Mouse (Mus musculus): ENCODE measurements around the gene Ttbk1. TPM values are rescaled to one million over a fixed set of nuclear protein-coding genes. Genes with fewer than 3 reads are reported as not detected.
"Not testable (repeated sequence)": the region's sequence is repeated elsewhere in the genome, so short reads cannot be mapped to it uniquely, and the experiment has no call there.

The Ttbk1 gene
- polyA plus RNA-seq, 1 experiment from 2014 or later = 0.04 TPM

DNA sequence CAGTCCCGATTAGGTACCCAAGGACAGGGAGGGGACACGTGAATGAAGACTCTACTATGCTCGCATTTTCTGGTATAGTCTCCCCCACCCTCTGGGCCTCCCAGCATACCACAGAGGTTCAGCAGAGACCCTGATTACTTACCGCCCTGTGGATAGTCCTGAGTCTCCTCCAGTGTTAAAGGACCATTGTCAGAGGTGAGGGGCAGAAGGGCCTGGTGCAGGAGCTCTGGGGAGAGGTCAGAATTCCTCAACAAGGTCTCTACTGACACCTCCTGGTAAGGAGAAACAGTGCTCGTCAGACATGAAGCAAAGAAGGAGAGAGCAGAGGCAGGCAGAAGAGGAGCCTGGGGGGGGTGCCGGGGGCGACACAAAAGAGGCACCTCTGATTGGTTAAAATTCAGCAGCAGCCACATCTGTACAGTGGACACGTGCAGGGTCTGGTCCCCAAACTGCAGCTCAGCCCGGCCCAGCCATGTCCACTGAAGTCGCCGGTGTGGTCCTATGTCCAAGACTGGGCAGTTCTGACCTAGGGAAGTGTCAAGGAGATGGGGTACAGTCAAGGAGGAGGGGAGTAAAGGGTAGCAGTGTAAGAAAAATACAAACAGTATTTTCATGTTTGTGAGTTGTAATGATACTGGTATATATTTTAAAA is 23.7 kb upstream of the Ttbk1 start:
- Histone ChIP-seq H3K4me1 (ENCODE audit: control insufficient read depth, insufficient read depth, low read length) (no peaks in the 10 kb centered on the region), H3K4me2 (replicated peaks; ENCODE audit: low read depth, low read length) (no peak overlapping the region), H3K9ac (ENCODE audit: low read depth, low read length) (no peak overlapping the region), H3K27me3 (ENCODE audit: control insufficient read depth, insufficient read depth, low read length) (no peaks in the 10 kb centered on the region), H3K27ac (ENCODE audit: low read depth, low read length) (no peak overlapping the region), H3K36me3 (ENCODE audit: control insufficient read depth, insufficient read depth, low read length) (no peaks in the 10 kb centered on the region), H3K9me3 (ENCODE audit: control insufficient read depth, low read length) (no peaks in the 10 kb centered on the region), H3K4me3 (ENCODE audit: low read length) (no peak overlapping the region)
- WGBS = 56% methylated on average over 11 of the region's 11 CpGs
- no peak for ATAC-seq (ENCODE audit: low FRiP score, low TSS enrichment)

DNA sequence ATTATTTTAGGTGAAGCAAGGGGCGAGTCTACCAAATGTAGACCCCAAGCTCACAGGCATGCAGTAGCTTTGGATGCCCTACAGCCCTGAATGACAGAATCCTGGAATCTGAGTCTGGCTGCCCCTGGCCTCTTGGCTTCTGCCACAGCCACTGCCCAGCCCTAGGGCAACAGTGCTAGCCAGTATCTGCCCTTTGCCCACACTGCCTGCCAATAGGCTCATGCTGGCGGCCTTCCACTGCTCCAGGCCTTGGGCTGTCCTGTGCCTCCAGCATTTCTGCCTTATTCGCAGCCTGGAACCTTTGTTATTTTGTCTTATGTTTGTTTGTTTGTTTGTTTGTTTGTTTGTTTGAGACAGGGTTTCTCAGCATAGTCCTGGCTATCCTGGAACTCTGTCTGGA is 18.1 kb upstream of the Ttbk1 start:
- Histone ChIP-seq H3K27me3 (ENCODE audit: control insufficient read depth, insufficient read depth, low read length) (no peaks in the 10 kb centered on the region), H3K9ac (ENCODE audit: low read depth, low read length) (no peak overlapping the region), H3K36me3 (ENCODE audit: control insufficient read depth, insufficient read depth, low read length) (peaks cover 8% of the 10 kb centered on the region; the same call in 1 of the 2 replicates), H3K27ac (ENCODE audit: low read depth, low read length) (no peak overlapping the region), H3K4me1 (ENCODE audit: control insufficient read depth, insufficient read depth, low read length) (0 out of 2 replicates have a peak, but pooled peaks cover 7% of the 10 kb centered on the region), H3K4me2 (replicated peaks; ENCODE audit: low read depth, low read length) (no peak overlapping the region), H3K4me3 (ENCODE audit: low read length) (no peak overlapping the region), H3K9me3 (ENCODE audit: control insufficient read depth, low read length) (no peaks in the 10 kb centered on the region)
- ATAC-seq (ENCODE audit: low FRiP score, low TSS enrichment) = no peak
- 88% methylated on average over 3 of the region's 3 CpGs for WGBS

DNA sequence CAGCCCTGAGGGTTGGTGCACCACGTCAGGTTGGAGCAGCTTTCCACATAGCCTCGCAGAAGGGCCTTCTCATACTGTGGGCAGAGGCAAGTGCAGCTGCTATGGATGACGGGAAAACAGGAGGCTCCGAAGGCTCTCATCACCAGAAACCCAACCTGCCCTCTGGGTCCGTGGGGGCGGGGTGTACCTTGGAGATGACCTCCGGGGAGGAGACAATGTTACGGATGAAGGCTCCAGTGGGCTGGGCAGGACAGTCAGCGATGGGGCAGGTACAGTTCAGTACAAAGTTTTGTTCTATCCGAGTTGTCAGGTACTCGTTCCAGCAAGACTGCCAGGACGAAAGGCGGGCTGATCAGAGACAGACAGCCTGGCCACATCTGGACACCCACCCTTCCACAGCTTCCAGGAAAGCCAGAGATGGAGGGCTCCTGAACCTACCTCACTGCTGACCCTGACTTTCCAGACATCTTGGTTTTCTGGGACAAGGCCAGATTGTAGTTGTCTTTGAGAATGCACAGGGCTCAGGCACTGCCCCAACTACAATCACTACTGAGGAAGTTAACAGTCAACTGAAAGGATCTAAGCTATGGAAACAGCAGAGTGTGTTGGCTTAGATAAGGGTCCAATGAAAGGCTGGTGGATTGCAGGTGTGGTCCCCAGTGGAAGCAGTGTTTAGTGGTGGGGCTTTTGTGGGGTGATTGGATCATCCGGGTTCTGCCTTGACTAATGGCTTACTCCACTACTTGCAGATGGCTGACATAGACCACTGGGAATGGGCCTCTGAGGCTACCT is 16.6 kb upstream of the Ttbk1 start:
- Histone ChIP-seq H3K9me3 (ENCODE audit: control insufficient read depth, low read length) (no peaks in the 10 kb centered on the region), H3K9ac (ENCODE audit: low read depth, low read length) (no peak overlapping the region), H3K4me1 (ENCODE audit: control insufficient read depth, insufficient read depth, low read length) (0 out of 2 replicates have a peak, but pooled peaks cover 7% of the 10 kb centered on the region), H3K27ac (ENCODE audit: low read depth, low read length) (no peak overlapping the region), H3K4me3 (ENCODE audit: low read length) (no peak overlapping the region), H3K27me3 (ENCODE audit: control insufficient read depth, insufficient read depth, low read length) (no peaks in the 10 kb centered on the region), H3K36me3 (ENCODE audit: control insufficient read depth, insufficient read depth, low read length) (peaks cover 12% of the 10 kb centered on the region; the same call in 1 of the 2 replicates), H3K4me2 (replicated peaks; ENCODE audit: low read depth, low read length) (no peak overlapping the region)
- ATAC-seq (ENCODE audit: low FRiP score, low TSS enrichment) = peak; percentile 40; the same call in 1 of the 2 replicates
- 47% methylated on average over 14 of the region's 14 CpGs for WGBS

DNA sequence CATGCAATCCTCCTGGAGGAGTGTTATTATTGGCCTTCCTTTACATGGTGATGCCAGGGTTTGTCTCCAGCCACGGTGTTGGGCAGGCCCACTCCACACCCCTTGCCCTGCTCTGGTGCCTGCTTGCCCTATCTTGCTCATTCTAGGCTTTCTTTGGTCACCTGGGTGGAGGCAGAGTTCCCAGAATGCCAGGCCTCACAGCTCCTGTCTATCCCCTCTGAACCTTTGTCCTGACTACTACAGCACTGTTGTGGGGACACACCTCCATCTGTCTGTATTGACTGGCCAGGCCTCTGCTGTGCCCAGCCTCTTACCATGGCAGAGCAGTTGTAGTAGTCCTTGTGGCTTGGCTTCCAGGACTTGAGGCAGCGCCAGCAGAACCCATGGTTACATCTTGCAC is 15.3 kb upstream of the Ttbk1 start:
- H3K9ac ChIP-seq (ENCODE audit: low read depth, low read length) = no peak overlapping the region
- no peak for ATAC-seq (ENCODE audit: low FRiP score, low TSS enrichment)
- no peak overlapping the region for H3K4me2 ChIP-seq (replicated peaks; ENCODE audit: low read depth, low read length)
- WGBS = 81% methylated on average over 2 of the region's 2 CpGs
- 0 out of 2 replicates have a peak, but pooled peaks cover 7% of the 10 kb centered on the region for H3K4me1 ChIP-seq (ENCODE audit: control insufficient read depth, insufficient read depth, low read length)
- no peak overlapping the region for H3K27ac ChIP-seq (ENCODE audit: low read depth, low read length)
- H3K36me3 ChIP-seq (ENCODE audit: control insufficient read depth, insufficient read depth, low read length) = peaks cover 12% of the 10 kb centered on the region; the same call in 1 of the 2 replicates
- H3K27me3 ChIP-seq (ENCODE audit: control insufficient read depth, insufficient read depth, low read length) = no peaks in the 10 kb centered on the region
- H3K9me3 ChIP-seq (ENCODE audit: control insufficient read depth, low read length) = no peaks in the 10 kb centered on the region
- no peak overlapping the region for H3K4me3 ChIP-seq (ENCODE audit: low read length)

DNA sequence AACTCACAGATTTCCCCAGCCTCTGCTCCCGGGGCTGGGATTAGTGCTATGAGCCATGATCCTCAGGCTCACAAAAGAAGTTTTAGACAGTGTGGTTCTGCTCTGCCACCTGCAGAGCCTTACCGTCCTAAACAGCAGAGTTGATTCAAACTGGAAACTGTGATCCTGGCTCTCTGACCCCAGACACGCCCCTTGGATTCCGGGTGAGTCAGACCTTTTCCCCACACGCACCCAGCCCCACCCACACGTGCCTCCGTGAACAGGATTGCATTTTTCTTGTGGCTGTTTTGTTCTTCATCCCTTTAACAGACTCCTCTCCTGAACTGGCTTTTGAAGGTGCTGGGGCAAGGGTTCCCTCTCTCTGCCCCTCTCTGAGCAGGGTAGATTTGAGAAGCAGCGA is 10.5 kb upstream of the Ttbk1 start:
- WGBS = 71% methylated on average over 8 of the region's 8 CpGs
- ATAC-seq (ENCODE audit: low FRiP score, low TSS enrichment) = no peak
- no peak overlapping the region for H3K27ac ChIP-seq (ENCODE audit: low read depth, low read length)

DNA sequence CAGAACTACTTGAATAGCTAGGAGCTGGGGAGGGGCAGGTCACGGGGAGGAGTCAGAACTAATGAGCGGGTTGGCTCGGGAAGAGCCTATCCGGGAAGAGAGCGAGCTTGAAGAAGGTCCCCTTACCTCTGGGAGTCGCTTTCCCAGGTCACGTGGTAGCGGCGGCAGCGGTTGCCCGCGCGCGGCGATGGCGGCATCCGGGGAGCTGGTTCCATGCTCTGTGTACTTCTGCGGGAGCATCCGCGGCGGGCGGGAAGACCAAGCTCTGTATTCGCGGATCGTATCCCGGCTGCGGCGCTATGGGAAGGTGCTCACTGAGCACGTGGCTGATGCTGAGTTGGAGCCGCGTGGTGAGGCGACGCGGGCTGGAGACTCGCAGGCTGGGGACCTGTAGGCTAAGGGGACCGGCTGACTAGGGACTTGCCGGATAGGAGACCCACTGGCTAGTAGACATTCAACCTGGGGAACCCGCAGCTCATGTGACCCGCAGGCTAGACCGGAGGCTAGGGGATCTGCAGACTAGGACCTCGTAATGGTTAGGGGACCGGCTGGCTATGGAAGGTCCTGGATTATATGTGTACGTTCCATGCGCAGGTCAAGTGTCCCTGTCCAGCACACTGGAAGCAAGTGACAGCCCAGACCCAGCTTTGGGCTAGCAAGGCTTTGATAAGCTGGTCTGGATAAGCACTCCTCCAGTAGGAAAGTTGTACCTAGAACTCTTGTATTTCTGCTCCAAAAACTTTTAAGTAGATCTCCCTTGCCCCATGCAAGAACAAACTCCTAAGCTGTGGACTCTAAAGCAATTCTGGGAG is 9.4 kb upstream of the Ttbk1 start, which contains the start of gene Dnph1:
Gene Dnph1 (plus strand): TSS at position 89 of the 812 bp plus-strand sequence.
- Histone ChIP-seq H3K9me3 (ENCODE audit: control insufficient read depth, low read length) (no peaks in the 10 kb centered on the region), H3K9ac (ENCODE audit: low read depth, low read length) (peak within 1 kb of the TSS; percentile 72), H3K27me3 (ENCODE audit: control insufficient read depth, insufficient read depth, low read length) (no peaks in the 10 kb centered on the region), H3K4me2 (replicated peaks; ENCODE audit: low read depth, low read length) (peak within 1 kb of the TSS; percentile 80), H3K4me3 (ENCODE audit: low read length) (peak within 1 kb of the TSS; percentile 62), H3K36me3 (ENCODE audit: control insufficient read depth, insufficient read depth, low read length) (peaks cover 9% of the 10 kb centered on the region; the same call in 1 of the 2 replicates), H3K27ac (ENCODE audit: low read depth, low read length) (no peak within 1 kb of the TSS), H3K4me1 (ENCODE audit: control insufficient read depth, insufficient read depth, low read length) (peaks cover 6% of the 10 kb centered on the region; the same call in 1 of the 2 replicates)
- under 1% methylated on average over 44 of the region's 44 CpGs for WGBS
- ATAC-seq (ENCODE audit: low FRiP score, low TSS enrichment) = peak; percentile 97

More for the DNA sequence above, 10.5 kb upstream of the Ttbk1 start:
- H3K27me3 ChIP-seq (ENCODE audit: control insufficient read depth, insufficient read depth, low read length) = no peaks in the 10 kb centered on the region
- H3K9me3 ChIP-seq (ENCODE audit: control insufficient read depth, low read length) = no peaks in the 10 kb centered on the region
- no peak overlapping the region for H3K4me3 ChIP-seq (ENCODE audit: low read length)
- no peak overlapping the region for H3K4me2 ChIP-seq (replicated peaks; ENCODE audit: low read depth, low read length)
- H3K36me3 ChIP-seq (ENCODE audit: control insufficient read depth, insufficient read depth, low read length) = peaks cover 12% of the 10 kb centered on the region; the same call in 1 of the 2 replicates
- H3K9ac ChIP-seq (ENCODE audit: low read depth, low read length) = no peak overlapping the region
- peaks cover 6% of the 10 kb centered on the region; the same call in 1 of the 2 replicates for H3K4me1 ChIP-seq (ENCODE audit: control insufficient read depth, insufficient read depth, low read length)

DNA sequence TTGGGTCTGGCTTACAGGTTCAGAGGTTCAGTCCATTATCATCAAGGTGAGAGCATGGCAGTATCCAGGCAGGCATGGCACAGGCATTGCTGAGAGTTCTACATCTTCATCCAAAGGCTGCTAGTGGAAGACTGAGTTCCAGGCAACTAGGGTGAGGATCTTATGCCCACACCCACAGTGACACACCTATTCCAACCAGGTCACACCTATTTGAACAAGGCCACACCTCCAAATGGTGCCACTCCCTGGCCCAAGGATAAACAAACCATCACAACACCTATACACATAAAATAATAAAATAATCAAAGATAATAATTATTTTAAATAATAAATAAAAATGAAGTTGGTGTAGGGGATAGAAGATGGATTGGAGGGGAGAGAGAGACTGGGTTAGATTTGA is 8.6 kb upstream of the Ttbk1 start:
- not testable (repeated sequence) for H3K4me2 ChIP-seq (replicated peaks; ENCODE audit: low read depth, low read length); ATAC-seq (ENCODE audit: low FRiP score, low TSS enrichment); H3K4me1 ChIP-seq (ENCODE audit: control insufficient read depth, insufficient read depth, low read length); H3K27me3 ChIP-seq (ENCODE audit: control insufficient read depth, insufficient read depth, low read length); H3K9ac ChIP-seq (ENCODE audit: low read depth, low read length); H3K36me3 ChIP-seq (ENCODE audit: control insufficient read depth, insufficient read depth, low read length); H3K4me3 ChIP-seq (ENCODE audit: low read length); H3K27ac ChIP-seq (ENCODE audit: low read depth, low read length); H3K9me3 ChIP-seq (ENCODE audit: control insufficient read depth, low read length)

DNA sequence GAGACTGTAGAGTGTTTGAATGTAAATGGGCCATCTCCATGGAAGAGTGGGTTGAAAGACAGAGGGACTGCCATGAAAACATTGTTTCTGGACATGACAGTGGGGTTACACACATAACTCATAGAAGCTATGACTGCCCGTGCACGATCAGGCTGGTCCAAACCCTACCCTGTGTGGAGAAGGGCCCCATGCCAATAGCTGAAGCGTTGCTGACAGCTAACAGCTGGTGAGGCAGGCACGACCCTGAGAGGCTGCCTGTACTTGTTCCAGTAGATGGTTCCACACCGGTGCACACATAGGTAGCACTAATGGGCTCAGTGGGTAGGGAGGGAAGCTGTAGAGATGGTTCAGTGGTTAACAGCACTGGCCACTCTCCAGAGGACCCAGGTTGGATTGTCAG is 8.0 kb upstream of the Ttbk1 start:
- no peak for ATAC-seq (ENCODE audit: low FRiP score, low TSS enrichment)
- no peaks in the 10 kb centered on the region for H3K27me3 ChIP-seq (ENCODE audit: control insufficient read depth, insufficient read depth, low read length)
- 70% methylated on average over 5 of the region's 5 CpGs for WGBS
- H3K36me3 ChIP-seq (ENCODE audit: control insufficient read depth, insufficient read depth, low read length) = peaks cover 3% of the 10 kb centered on the region; the same call in 1 of the 2 replicates
- H3K4me3 ChIP-seq (ENCODE audit: low read length) = no peak overlapping the region
- H3K4me2 ChIP-seq (replicated peaks; ENCODE audit: low read depth, low read length) = no peak overlapping the region
- H3K27ac ChIP-seq (ENCODE audit: low read depth, low read length) = no peak overlapping the region
- H3K9me3 ChIP-seq (ENCODE audit: control insufficient read depth, low read length) = no peaks in the 10 kb centered on the region
- H3K9ac ChIP-seq (ENCODE audit: low read depth, low read length) = no peak overlapping the region
- peaks cover 6% of the 10 kb centered on the region; the same call in 1 of the 2 replicates for H3K4me1 ChIP-seq (ENCODE audit: control insufficient read depth, insufficient read depth, low read length)
